Mouse (Mus musculus): ENCODE measurements at regions not wholly inside any gene's neighbourhood (a gene's known extent, or its start where the extent isn't known, plus 50 kb on each side); places are given as distances from the start of the nearest gene placed in this dataset.

DNA sequence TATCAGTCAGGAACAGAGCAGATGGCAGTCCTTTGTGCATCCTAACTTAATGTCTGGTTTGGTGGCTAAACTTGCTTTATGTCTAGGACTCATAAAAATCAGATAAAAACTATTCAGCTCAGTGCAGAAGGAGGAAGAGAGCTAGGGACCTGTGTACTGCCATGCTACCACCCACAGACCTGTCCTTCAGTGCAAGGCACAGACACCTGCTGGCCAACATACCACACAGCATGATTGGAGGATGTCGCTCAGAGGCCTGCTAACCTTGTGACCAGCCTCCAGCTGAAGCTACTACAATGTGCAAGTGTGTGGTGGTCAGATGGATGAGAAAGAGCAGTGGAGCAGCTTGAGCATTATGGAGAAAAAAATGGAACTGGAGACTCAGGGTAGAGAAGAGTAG, 73.0 kb upstream of the Ppp6c start:
- Histone ChIP-seq H3K4me2 (ENCODE audit: low read depth, low read length) (no peak overlapping the region), H3K4me1 (ENCODE audit: insufficient read depth, low read length) (no peaks in the 10 kb centered on the region), H3K4me3 (ENCODE audit: low read length) (no peak overlapping the region), H3K27me3 (ENCODE audit: insufficient read depth, low read length) (no peaks in the 10 kb centered on the region), H3K27ac (no peak overlapping the region), H3K36me3 (ENCODE audit: insufficient read depth, low read length) (no peaks in the 10 kb centered on the region), H3K9me3 (ENCODE audit: low read length) (no peaks in the 10 kb centered on the region), H3K9ac (replicated peaks; ENCODE audit: low read length) (no peak overlapping the region)
- no peak for DNase-seq (ENCODE audit: low spot score)
- ATAC-seq: no peak
- TF ChIP-seq CTCF (IDR thresholded peaks at IDR 0.05; ENCODE audit: low read depth): no peak
- WGBS: 78% methylated on average over 1 of the region's 1 CpGs

DNA sequence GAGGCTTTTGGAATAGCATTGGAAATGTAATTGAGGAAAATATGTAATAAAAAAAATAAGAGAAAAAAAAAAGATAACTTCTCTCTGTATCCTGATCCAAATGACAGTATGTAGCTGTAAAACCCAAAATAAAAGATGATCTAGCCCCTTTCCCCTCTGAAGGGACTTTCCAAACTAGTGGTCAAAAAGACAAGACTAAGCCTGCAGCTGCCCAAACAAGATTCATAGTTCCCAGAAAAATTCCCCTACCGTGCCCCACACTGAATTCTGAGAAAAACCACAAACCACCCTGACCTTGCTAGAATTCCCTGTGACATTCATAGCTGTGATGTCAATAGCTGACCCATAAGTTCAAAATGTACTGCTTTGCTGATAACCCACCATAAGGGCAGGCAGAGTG, 69.2 kb upstream of the Ppp6c start:
- Histone ChIP-seq H3K4me2 (ENCODE audit: low read depth, low read length) (no peak overlapping the region), H3K4me3 (ENCODE audit: low read length) (no peak overlapping the region)

GRCm38 (mm10) chr2:39278218-39278617, 52.0 kb upstream of the Ppp6c start:
- Histone ChIP-seq H3K27ac (no peak overlapping the region), H3K4me2 (ENCODE audit: low read depth, low read length) (no peak overlapping the region), H3K9me3 (ENCODE audit: low read length) (no peaks in the 10 kb centered on the region), H3K36me3 (ENCODE audit: insufficient read depth, low read length) (no peaks in the 10 kb centered on the region), H3K4me1 (ENCODE audit: insufficient read depth, low read length) (no peaks in the 10 kb centered on the region), H3K27me3 (ENCODE audit: insufficient read depth, low read length) (no peaks in the 10 kb centered on the region), H3K9ac (replicated peaks; ENCODE audit: low read length) (no peak overlapping the region), H3K4me3 (ENCODE audit: low read length) (no peak overlapping the region)
- WGBS: 64% methylated on average over 1 of the region's 1 CpGs
- TF ChIP-seq CTCF (IDR thresholded peaks at IDR 0.05; ENCODE audit: low read depth): peak; percentile 49
- DNase-seq (ENCODE audit: low spot score) (peak; percentile 43), ATAC-seq (no peak)

More for the DNA sequence above, 69.2 kb upstream of the Ppp6c start:
- H3K27ac ChIP-seq: no peak overlapping the region
- no peak overlapping the region for H3K9ac ChIP-seq (replicated peaks; ENCODE audit: low read length)
- no peaks in the 10 kb centered on the region for H3K27me3 ChIP-seq (ENCODE audit: insufficient read depth, low read length)
- DNase-seq (ENCODE audit: low spot score) (no peak), ATAC-seq (no peak)
- no peaks in the 10 kb centered on the region for H3K36me3 ChIP-seq (ENCODE audit: insufficient read depth, low read length)
- H3K4me1 ChIP-seq (ENCODE audit: insufficient read depth, low read length): no peaks in the 10 kb centered on the region
- no peaks in the 10 kb centered on the region for H3K9me3 ChIP-seq (ENCODE audit: low read length)
- no peak for TF ChIP-seq CTCF (IDR thresholded peaks at IDR 0.05; ENCODE audit: low read depth)
- 89% methylated on average over 1 of the region's 1 CpGs for WGBS

Data from hindbrain, postnatal 0 days (tissue).